Mouse (Mus musculus) myocyte (in vitro differentiated cells): Measurements from ENCODE around the gene 5031439G07Rik.

Experiments
- POLR2A ChIP-seq: IDR thresholded peaks from one replicate; pipeline ENCODE4 v1.6.1; 2011; ENCODE audit warnings: low read depth, mild to moderate bottlenecking, control low read depth, moderate library complexity; ENCODE audit not compliant: insufficient read length
- POLR2AphosphoS2 ChIP-seq: IDR thresholded peaks from one replicate; pipeline ENCODE4 v1.6.1; 2011; ENCODE audit warnings: low read depth, control low read depth; ENCODE audit not compliant: insufficient read length
- SRF ChIP-seq: IDR thresholded peaks from one replicate; pipeline ENCODE4 v1.6.1; 2011; ENCODE audit warnings: low read depth; ENCODE audit not compliant: control insufficient read depth, insufficient read length

DNA sequence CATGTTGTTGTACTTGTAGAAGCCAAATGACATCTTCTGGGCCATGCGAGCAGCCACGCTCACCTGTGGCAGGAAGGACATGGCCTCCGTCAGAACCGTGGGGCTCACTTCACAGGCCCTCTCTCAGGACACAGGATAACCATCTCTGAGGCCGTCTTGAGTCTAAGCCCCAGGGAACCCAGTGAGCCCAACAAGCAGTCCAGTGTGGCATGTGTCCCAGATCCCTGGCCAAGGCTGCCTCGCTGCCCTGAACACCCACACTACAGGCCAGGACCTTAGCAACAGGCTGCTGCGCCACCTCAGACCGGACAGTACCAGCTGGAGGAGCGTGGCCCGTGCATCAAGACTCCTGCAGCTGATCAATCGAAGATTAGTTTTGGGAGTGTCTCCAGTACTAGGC is 35.1 kb downstream of the 5031439G07Rik start:
- TF ChIP-seq POLR2A (no peak), POLR2AphosphoS2 (no peak), SRF (no peak)
